Mouse (Mus musculus) megakaryocyte, embryonic 14.5 days (primary cell): Measurements from ENCODE around the gene Gpr12.
"Not testable (repeated sequence)": the region's sequence is repeated elsewhere in the genome, so short reads cannot be mapped to it uniquely, and the experiment has no call there.

Source experiments
- FLI1 ChIP-seq: IDR thresholded peaks from 2 replicates; pipeline ENCODE4 v1.6.1; 2012; ENCODE audit warnings: low read length, inconsistent platforms, mixed read lengths
- GATA1 ChIP-seq: IDR thresholded peaks from 3 replicates; pipeline ENCODE4 v1.6.1; 2012; ENCODE audit warnings: mixed read lengths, low read length, inconsistent platforms, borderline replicate concordance

DNA sequence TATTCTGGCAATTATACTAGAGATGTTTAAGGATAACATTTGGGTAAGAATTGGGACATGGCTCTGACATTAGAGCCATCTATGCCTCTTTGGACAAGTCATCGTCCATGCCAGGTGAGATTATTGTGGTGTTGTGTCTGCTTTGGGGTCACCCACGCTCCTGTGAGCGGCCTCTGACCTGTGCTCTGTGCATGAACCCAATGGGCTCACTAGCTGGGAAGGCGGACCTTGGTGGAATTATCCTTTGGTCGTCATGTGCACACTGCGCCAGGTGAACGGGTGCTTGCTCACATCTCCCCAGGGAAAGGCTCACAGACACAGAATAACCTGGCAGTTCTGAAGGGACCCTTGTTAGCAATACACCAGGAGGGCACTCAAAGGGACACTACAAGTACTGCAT lies 14.2 kb upstream of the Gpr12 start:
- TF ChIP-seq GATA1, FLI1: not testable (repeated sequence)
